Mouse (Mus musculus) lung, adult 2 months (tissue): ENCODE measurements around the gene Rph3al.

Experiments
- CTCF ChIP-seq: fragments of 200-500 bp; IDR thresholded peaks from 2 replicates; pipeline ENCODE4 v1.5.1; 2011; ENCODE audit warnings: mild to moderate bottlenecking, low read length, control low read depth; ENCODE audit not compliant: insufficient read depth
- POLR2A ChIP-seq: fragments of 200-500 bp; IDR thresholded peaks from 2 replicates; pipeline ENCODE4 v1.6.1; 2011; ENCODE audit warnings: low read depth, mild to moderate bottlenecking, control low read depth, low read length, borderline replicate concordance; ENCODE audit errors: extremely low read depth

- TF ChIP-seq CTCF, result no peak
- TF ChIP-seq POLR2A, result no peak
Measured at GRCm38 (mm10) chr11:75810526-75810925, 127.7 kb downstream of the Rph3al start.
